Mouse (Mus musculus) brain, embryonic 14.5 days (tissue): ENCODE data around the gene Spsb1.

ENCODE experiments used
- CTCF ChIP-seq: fragments of 200-500 bp; IDR thresholded peaks from 2 replicates; pipeline ENCODE4 v1.5.1; 2012; ENCODE audit warnings: inconsistent platforms, mild to moderate bottlenecking, moderate library complexity, borderline replicate concordance; ENCODE audit not compliant: insufficient read depth, insufficient read length; ENCODE audit errors: extremely low read depth
- POLR2A ChIP-seq: fragments of 200-500 bp; IDR thresholded peaks from 2 replicates; pipeline ENCODE4 v1.6.1; 2012; ENCODE audit warnings: mild to moderate bottlenecking, inconsistent platforms, borderline replicate concordance; ENCODE audit not compliant: poor library complexity, insufficient read depth, insufficient read length, severe bottlenecking; ENCODE audit errors: extremely low read depth

DNA sequence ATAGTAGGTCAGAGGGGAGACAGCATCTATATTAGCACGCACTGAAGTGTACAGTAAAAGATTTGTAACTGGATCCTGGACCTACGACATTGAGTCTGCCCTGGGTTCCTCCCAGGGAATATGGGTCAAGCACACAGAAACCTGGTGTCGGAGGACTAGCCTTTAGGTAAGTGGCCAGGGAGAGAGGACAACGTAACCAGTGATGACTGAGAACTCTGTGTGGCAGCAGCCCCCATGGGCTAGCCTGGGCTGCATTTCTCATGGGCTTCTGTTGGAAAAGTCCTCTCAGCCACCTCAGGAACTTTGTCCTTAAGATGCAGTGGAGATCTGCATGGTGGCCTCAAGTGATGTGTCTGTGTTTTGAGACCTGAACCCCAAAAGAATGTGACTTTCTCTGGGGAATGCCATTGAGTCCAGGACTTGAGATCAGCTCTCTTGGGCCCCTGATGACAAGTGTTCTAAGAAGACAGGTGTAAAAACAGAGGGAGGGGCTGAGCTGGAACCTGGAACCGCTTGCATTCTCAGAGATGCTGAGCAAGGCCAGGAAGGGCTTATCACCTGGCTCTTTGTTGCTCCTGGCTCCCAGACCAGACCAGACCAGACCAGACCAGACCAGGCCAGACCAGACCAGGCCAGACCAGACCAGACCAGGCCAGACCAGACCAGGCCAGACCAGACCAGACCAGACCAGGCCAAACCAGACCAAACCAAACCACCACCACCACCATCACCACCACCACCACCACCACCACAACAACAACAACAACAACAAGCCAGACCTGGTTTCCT, 63.5 kb downstream of the Spsb1 start:
- TF ChIP-seq CTCF (no peak), POLR2A (no peak)
